Mouse (Mus musculus) embryonic facial prominence, embryonic 10.5 days (tissue): ENCODE measurements at regions not wholly inside any gene's neighbourhood (a gene's known extent, or its start where the extent isn't known, plus 50 kb on each side); places are given as distances from the start of the nearest gene placed in this dataset.

Source experiments
- DNase-seq: peaks from one replicate; pipeline ENCODE4 v3.0.0-alpha.2; 2017; ENCODE audit warnings: low spot score
- H3K27ac ChIP-seq: fragments of 300-500 bp; sonication (generic); replicated peaks from 2 replicates; pipeline ENCODE4 v1.5.1; 2016; ENCODE audit warnings: mild to moderate bottlenecking
- H3K27me3 ChIP-seq: fragments of 300-500 bp; sonication (generic); replicated peaks from 2 replicates; pipeline ENCODE4 v1.6.1; 2016; ENCODE audit warnings: low read depth, mild to moderate bottlenecking; ENCODE audit not compliant: poor library complexity, severe bottlenecking
- H3K36me3 ChIP-seq: fragments of 300-500 bp; sonication (generic); replicated peaks from 2 replicates; pipeline ENCODE4 v1.6.1; 2016; ENCODE audit warnings: mild to moderate bottlenecking, moderate library complexity
- H3K4me1 ChIP-seq: fragments of 300-500 bp; sonication (generic); 2 replicates; pipeline ENCODE4 v1.6.1; 2016
- H3K4me3 ChIP-seq: fragments of 300-500 bp; sonication (generic); 2 replicates; pipeline ENCODE4 v1.5.1; 2016; ENCODE audit warnings: mild to moderate bottlenecking, moderate library complexity
- H3K9me3 ChIP-seq: fragments of 300-500 bp; sonication (generic); 2 replicates; pipeline ENCODE4 v1.6.1; 2016; ENCODE audit warnings: mild to moderate bottlenecking
- WGBS: fragments of 180-500 bp; shearing (Covaris S2); methylation state at CpG from one replicate; pipeline ENCODE4 v1.1.7; 2016; 5-methylcytosine and 5-hydroxymethylcytosine counted together

DNA sequence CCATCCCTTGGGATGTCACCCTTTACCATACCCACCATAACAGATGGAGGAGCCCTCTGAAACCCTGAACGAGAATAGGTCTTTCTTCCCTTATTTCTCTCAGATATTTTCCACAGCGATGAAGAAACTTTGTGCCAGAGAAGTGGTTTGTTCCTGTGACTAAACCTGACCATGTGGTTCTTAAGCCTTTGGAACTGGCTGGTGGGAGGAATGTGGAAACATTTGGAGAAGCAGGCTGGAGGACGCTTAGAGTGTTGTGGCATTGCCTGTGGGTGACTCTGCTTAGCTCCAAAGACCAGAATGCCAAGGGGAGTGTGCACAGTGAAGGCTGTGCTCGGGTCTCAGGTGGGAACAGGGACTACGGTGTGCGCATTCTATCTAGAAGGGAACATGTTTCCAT, 77.7 kb upstream of the Otos start:
- Histone ChIP-seq H3K36me3 (no peaks in the 10 kb centered on the region), H3K9me3 (no peaks in the 10 kb centered on the region), H3K27ac (no peak overlapping the region), H3K4me1 (no peaks in the 10 kb centered on the region), H3K27me3 (no peaks in the 10 kb centered on the region), H3K4me3 (no peak overlapping the region)
- no peak for DNase-seq
- WGBS, result 86% methylated on average over 6 of the region's 6 CpGs

DNA sequence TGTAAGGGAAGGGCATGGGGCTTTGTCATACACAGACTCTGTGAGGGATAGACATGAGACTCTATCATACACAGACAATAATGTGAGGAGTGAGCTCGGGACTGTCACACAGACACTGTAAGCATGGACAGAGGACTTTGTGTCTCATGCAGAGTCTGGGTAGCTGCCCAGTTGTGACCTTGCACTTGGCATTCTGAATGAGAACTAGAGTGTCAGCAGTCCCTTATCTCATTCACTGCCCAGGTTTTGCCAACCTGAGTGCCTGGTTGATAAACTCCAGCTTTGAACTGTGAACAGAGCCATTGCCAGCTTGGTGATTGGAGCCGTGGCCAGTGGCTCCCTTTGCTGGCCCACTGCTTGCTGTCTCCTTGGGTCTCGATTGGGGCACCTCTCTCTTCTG, 75.5 kb upstream of the Otos start:
- DNase-seq, result no peak
- Histone ChIP-seq H3K27me3 (no peaks in the 10 kb centered on the region), H3K4me3 (no peak overlapping the region), H3K36me3 (no peaks in the 10 kb centered on the region), H3K9me3 (no peaks in the 10 kb centered on the region), H3K4me1 (peaks cover 11% of the 10 kb centered on the region), H3K27ac (no peak overlapping the region)
- WGBS, result 82% methylated on average over 3 of the region's 3 CpGs

DNA sequence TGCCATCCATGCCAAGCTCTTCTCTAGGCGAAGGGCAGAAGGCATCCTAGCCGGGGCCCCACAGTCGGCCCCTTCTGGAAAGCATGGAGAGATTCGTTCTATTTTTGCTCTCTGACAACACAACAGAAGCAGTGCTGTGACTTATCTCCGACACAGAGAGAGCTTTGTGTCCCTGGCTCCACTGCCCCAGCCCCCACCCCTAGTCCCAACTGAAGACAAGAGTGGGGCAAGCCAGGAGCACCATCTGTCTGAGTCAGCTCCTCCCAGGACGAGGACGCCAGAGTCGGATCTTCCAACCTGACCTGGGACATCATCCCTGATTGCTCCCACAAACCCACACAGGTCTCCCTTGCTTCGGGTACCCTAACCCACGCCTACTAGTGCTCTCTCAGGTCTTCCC, 71.9 kb upstream of the Otos start:
- Histone ChIP-seq H3K9me3 (no peaks in the 10 kb centered on the region), H3K4me1 (peaks cover 24% of the 10 kb centered on the region), H3K4me3 (no peak overlapping the region), H3K27ac (0 out of 2 replicates have a peak overlapping the region, but pooled peaks have one; percentile 10), H3K36me3 (no peaks in the 10 kb centered on the region), H3K27me3 (no peaks in the 10 kb centered on the region)
- 51% methylated on average over 10 of the region's 10 CpGs for WGBS
- no peak for DNase-seq

DNA sequence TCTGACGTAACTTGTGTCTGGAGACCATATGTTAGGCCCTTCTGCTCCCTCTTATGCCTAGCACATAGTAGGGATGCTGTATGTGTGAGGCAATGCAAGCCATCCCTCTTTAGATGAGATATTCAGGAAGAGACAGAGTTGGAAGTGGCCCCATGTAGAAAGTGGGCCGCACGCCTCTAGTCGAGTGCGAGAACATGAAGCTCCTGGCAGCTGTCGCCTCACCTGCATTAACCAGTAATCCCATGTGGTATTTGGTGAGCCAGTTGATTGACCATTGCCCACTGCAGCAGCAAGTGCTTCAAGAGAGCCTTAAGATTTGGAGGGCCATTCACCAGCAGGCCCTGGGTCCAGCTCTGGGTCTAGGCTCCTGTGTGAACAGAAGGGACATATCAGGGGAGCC, 71.2 kb upstream of the Otos start:
- no peak overlapping the region for H3K4me3 ChIP-seq
- H3K27me3 ChIP-seq, result no peaks in the 10 kb centered on the region
- 89% methylated on average over 6 of the region's 6 CpGs for WGBS
- no peak overlapping the region for H3K27ac ChIP-seq
- no peak for DNase-seq
- H3K9me3 ChIP-seq, result no peaks in the 10 kb centered on the region
- H3K4me1 ChIP-seq, result peaks cover 31% of the 10 kb centered on the region
- H3K36me3 ChIP-seq, result no peaks in the 10 kb centered on the region

DNA sequence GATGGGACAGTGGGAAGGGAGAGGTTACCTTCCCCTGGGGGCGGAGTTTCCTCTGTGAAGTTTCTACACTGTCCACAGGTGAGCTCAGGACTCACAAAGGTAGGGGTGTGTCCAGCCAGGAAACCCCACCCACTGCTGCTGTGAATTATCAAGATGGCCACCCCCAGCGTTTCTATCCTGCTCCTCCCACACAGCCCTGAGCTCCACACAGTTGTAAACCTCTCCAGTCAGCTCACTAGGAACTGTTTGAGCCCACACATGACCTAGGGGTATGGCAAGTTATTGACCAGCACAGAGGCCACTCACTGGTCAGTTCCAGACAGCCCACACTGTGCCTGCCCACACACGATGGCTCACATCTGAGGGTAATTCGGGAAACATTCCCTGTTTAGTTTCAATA, 69.5 kb upstream of the Otos start:
- H3K4me1 ChIP-seq, result peaks cover 49% of the 10 kb centered on the region
- H3K4me3 ChIP-seq, result no peak overlapping the region
- no peaks in the 10 kb centered on the region for H3K36me3 ChIP-seq
- no peaks in the 10 kb centered on the region for H3K27me3 ChIP-seq
- H3K9me3 ChIP-seq, result no peaks in the 10 kb centered on the region
- 78% methylated on average over 4 of the region's 4 CpGs for WGBS
- 0 out of 2 replicates have a peak overlapping the region, but pooled peaks have one; percentile 14 for H3K27ac ChIP-seq
- no peak for DNase-seq

DNA sequence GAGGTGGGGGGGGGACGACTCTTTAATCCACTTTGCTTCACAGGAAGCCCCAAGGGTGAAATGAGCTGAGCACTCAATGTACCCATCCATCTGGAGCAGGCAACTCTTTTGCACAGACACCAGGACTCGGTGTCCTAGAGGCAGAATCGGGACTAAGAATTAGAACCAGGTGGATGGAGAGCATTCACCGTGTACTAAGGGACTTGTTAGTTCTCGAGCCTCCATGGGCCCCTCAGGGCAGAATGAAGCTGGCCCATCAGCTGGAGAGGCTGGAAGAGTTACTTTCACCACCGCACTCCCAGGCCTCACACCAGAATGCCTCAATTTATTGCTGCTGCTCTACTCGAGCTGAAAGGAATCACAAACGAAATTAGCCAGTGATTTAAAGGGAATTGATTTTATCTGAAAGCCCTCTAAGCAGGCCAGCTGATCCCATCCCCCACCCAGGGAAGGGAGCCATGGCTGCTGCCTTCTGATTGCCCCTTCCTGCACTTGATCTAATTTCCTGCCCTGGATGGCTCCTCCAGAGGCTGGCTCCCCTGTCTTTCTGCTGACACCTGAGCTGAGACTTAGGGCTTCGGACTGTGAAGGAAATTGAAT, 66.2 kb upstream of the Otos start:
- Histone ChIP-seq H3K9me3 (no peaks in the 10 kb centered on the region), H3K27me3 (no peaks in the 10 kb centered on the region), H3K36me3 (no peaks in the 10 kb centered on the region), H3K4me3 (no peak overlapping the region), H3K27ac (peak overlapping the region; percentile 62), H3K4me1 (peaks cover 49% of the 10 kb centered on the region)
- DNase-seq, result peak; percentile 69
- 29% methylated on average over 9 of the region's 9 CpGs for WGBS

DNA sequence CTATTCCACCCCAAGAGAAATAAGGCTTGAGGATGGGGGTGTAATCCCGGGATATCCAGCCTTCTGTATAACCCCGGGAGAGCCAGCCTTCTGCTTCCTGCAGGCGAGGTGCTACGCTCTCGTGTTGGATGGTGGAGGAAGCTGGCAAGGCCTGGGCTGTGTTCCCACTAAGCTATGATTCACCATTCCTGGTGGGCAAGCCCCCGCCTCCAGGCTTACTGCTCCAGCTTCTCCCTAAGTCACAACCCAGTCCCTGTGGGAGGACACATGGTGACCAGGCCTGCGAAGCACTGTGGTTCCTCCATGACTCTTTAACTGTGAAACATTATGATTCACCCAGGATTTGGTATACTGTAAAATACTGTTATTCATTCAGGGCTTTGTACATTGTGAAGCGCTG, 63.7 kb upstream of the Otos start:
- Histone ChIP-seq H3K9me3 (no peaks in the 10 kb centered on the region), H3K4me1 (peaks cover 61% of the 10 kb centered on the region), H3K36me3 (no peaks in the 10 kb centered on the region), H3K27me3 (no peaks in the 10 kb centered on the region), H3K27ac (peak overlapping the region; percentile 16; the same call in 1 of the 2 replicates), H3K4me3 (no peak overlapping the region)
- WGBS, result 88% methylated on average over 8 of the region's 8 CpGs
- DNase-seq, result no peak

DNA sequence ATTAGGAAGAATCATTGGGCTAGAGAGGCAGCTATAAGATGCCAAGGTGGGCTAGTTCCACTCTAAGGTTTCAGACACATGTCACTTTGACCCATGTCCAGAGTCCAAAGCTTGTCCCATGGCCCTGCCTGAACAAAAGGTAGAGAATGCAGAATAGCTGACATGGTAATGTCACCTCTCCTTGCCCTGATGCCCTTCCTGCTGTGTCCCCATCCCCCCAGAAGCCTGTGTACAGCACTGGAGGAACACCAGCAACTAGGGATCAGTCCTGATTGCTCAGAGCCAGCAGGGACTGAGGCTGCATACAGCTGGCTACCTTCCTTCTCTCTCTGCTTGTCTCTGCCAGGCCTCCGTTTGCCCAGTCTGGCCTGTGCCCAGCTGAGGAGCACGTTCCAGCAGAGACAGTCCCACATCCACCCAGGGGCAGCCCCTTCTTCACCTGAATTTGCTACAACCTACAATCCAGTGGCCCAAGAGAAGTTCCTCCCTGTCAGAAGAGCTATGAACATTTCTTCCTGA, 61.7 kb upstream of the Otos start:
- Histone ChIP-seq H3K36me3 (no peaks in the 10 kb centered on the region), H3K27me3 (no peaks in the 10 kb centered on the region), H3K27ac (0 out of 2 replicates have a peak overlapping the region, but pooled peaks have one; percentile 4), H3K4me1 (peaks cover 48% of the 10 kb centered on the region), H3K4me3 (no peak overlapping the region), H3K9me3 (no peaks in the 10 kb centered on the region)
- DNase-seq, result no peak
- WGBS, result 75% methylated on average over 2 of the region's 2 CpGs

DNA sequence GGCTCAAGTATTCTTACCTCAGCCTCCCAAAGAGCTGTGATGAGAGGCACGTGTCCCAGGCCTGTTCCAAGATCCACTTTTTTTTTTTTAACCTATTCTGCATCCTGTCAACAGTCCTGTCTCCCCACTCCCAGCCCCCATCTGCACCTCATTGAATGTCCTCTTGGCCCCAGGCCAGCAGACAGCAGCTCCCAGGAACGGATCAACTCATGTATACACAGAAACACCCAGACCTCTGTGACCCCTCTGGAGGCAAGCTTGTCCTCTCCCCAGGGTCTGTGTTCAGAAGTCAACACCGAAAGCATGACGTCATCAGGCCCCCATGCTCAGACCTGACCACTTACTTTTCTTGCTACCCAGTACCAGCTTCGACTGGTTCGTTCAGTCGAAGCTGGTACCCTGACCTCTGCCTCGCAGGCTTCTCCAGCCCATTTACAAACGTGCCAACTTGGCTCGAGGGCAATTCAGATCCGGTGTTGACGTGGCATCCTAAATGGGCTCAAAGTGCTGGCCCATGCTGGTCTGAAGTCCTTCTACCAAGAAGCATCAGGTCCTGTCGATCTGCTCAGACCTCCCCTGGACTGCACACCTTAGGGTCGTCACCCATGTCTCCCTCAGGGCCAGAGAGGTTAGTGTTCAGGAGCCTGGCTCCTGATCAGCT, 60.7 kb upstream of the Otos start:
- Histone ChIP-seq H3K27me3 (no peaks in the 10 kb centered on the region), H3K36me3 (no peaks in the 10 kb centered on the region), H3K4me1 (peaks cover 38% of the 10 kb centered on the region), H3K27ac (0 out of 2 replicates have a peak overlapping the region, but pooled peaks have one; percentile 26), H3K9me3 (no peaks in the 10 kb centered on the region), H3K4me3 (no peak overlapping the region)
- 64% methylated on average over 14 of the region's 14 CpGs for WGBS
- no peak for DNase-seq

DNA sequence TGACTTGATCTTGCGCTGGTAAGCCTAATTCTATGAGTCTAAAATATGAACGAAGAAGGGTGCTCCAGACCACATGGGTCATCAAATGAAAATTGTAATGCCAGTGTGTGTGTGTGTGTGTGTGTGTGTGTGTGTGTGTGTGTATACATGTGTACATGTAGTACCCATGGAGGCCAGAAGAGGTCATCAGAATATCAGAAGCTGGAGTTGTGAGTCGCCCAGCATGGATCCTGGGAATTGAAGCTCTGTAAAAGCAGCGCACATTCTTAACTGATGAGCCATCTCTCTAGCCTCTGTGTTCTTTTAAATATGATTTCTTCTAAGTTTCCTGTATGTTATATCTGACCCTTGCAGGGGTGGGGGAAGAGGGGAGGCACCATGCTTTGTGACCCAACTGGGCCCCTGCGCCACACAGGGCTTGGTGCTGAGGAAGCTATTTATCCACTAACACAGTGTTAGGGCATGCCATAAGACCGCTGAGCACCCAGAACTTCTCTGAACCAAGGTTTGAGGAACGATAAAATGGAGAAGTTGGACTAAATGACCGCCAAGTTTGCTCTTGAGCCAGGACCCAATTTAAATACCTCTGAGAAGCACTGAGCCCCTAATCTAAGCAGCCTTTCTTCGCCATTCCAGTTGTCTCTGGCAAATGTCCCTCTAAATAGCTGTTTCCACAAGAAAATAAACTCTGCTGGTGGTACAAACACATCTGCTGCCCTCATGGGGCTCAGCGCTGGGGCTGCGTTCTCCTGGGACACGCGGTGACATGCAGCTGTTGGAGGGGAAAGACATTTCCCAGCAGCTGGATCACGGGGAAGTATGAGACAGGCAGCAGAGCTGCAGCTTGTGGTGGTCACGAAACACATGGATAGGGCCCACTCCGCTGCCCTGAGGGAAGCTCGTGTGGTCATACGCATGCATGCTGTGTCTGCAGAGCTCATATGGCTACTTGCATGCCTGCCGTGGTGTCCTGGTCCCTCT, 59.6 kb upstream of the Otos start:
- H3K36me3 ChIP-seq, result no peaks in the 10 kb centered on the region
- 88% methylated on average over 19 of the region's 19 CpGs for WGBS
- no peaks in the 10 kb centered on the region for H3K9me3 ChIP-seq
- peak overlapping the region; percentile 26; the same call in 1 of the 2 replicates for H3K27ac ChIP-seq
- DNase-seq, result no peak
- no peak overlapping the region for H3K4me3 ChIP-seq
- H3K27me3 ChIP-seq, result no peaks in the 10 kb centered on the region
- H3K4me1 ChIP-seq, result peaks cover 30% of the 10 kb centered on the region

DNA sequence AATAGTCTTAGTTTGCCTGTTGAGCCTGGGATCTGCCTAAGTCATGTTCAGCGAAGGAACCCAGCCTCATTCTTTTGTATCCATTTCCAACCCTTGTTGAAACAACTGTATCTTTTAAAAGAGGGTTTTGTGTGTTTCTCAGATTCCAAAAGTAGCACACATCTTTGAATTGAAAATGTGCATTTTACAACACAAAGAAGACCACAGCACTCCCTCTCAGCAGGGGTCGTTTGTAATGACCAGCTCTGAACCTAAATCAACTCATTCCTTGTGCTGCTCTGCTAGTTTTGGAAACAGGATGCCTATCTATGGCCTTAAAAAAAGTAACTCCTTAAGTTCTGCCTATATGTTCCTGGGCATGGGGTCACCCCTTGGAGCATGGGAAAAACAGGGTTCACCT, 58.8 kb upstream of the Otos start:
- no peaks in the 10 kb centered on the region for H3K27me3 ChIP-seq
- H3K27ac ChIP-seq, result no peak overlapping the region
- no peaks in the 10 kb centered on the region for H3K36me3 ChIP-seq
- H3K9me3 ChIP-seq, result no peaks in the 10 kb centered on the region
- DNase-seq, result no peak
- H3K4me3 ChIP-seq, result no peak overlapping the region
- 75% methylated on average over 2 of the region's 2 CpGs for WGBS
- H3K4me1 ChIP-seq, result peaks cover 29% of the 10 kb centered on the region

DNA sequence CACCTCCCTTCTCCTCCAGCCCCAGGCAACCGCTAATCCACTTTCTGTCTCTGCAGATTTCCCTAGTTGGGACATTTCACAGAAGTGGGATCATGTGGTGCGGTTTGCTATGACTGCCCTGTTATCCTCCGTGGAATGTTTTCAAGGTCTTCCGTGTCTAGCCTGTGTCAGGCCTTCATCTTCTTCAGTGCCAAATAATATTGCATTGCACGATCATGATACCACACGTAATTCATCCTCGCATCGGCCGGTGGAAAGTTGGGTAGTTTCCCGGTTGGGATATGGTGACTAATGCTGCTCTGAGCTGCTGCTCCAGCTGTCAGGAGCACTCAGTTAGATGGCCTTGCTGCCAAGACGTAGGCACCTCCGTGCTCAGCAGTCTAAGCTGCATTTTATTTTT, 55.3 kb upstream of the Otos start:
- H3K36me3 ChIP-seq, result no peaks in the 10 kb centered on the region
- H3K27me3 ChIP-seq, result peaks cover 15% of the 10 kb centered on the region
- H3K9me3 ChIP-seq, result no peaks in the 10 kb centered on the region
- no peak overlapping the region for H3K27ac ChIP-seq
- H3K4me1 ChIP-seq, result peaks cover 27% of the 10 kb centered on the region
- no peak overlapping the region for H3K4me3 ChIP-seq
- no peak for DNase-seq
- 86% methylated on average over 12 of the region's 12 CpGs for WGBS
